Mouse (Mus musculus): ENCODE results near the gene Nrxn3. TPM values are rescaled to one million over a fixed set of nuclear protein-coding genes. Genes with fewer than 3 reads are reported as not detected.

Nrxn3 gene
- polyA plus RNA-seq, 1 experiment from 2014 or later = 88.1 TPM

DNA sequence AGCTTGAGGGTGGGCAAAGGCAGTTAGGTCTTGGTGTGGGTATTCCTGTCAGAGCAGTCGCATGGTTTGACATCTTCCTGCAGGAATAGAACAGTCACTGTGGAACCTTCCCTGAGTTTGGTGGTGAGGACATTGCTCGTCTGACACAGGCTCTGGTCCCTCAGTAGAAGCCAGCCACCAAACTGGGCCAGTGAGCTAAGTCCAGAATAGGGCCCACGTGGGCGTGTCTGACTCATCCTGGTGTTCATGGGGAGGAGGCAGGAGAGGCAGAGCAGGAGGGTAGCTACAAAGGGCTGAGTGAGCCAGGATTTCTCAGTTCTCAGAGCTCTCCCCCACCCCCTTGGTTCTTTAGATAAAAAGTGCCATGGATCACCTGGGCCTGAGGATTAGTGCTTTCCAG is 15.9 kb downstream of the Nrxn3 start:
- H3K9ac ChIP-seq (replicated peaks) = no peak overlapping the region
- no peaks in the 10 kb centered on the region for H3K9me3 ChIP-seq
- ATAC-seq = no peak
- H3K4me3 ChIP-seq (replicated peaks) = no peak overlapping the region
- no peaks in the 10 kb centered on the region for H3K27me3 ChIP-seq
- no peaks in the 10 kb centered on the region for H3K36me3 ChIP-seq
- no peak overlapping the region for H3K27ac ChIP-seq
- H3K4me1 ChIP-seq (replicated peaks) = 0 out of 2 replicates have a peak, but pooled peaks cover 2% of the 10 kb centered on the region
- WGBS = 79% methylated on average over 4 of the region's 4 CpGs
- H3K4me2 ChIP-seq (replicated peaks) = no peak overlapping the region

- no peak overlapping the region for H3K4me3 ChIP-seq (replicated peaks)
- WGBS = 75% methylated on average over 5 of the region's 5 CpGs
- no peak overlapping the region for H3K4me2 ChIP-seq (replicated peaks)
- no peak for ATAC-seq
- no peaks in the 10 kb centered on the region for H3K9me3 ChIP-seq
- no peaks in the 10 kb centered on the region for H3K27me3 ChIP-seq
- H3K4me1 ChIP-seq (replicated peaks) = 0 out of 2 replicates have a peak, but pooled peaks cover 3% of the 10 kb centered on the region
- no peaks in the 10 kb centered on the region for H3K36me3 ChIP-seq
- H3K9ac ChIP-seq (replicated peaks) = no peak overlapping the region
- no peak overlapping the region for H3K27ac ChIP-seq
These were observed 24.1 kb downstream of the Nrxn3 start for GRCm38 (mm10) chr12:88746788-88747187.

DNA sequence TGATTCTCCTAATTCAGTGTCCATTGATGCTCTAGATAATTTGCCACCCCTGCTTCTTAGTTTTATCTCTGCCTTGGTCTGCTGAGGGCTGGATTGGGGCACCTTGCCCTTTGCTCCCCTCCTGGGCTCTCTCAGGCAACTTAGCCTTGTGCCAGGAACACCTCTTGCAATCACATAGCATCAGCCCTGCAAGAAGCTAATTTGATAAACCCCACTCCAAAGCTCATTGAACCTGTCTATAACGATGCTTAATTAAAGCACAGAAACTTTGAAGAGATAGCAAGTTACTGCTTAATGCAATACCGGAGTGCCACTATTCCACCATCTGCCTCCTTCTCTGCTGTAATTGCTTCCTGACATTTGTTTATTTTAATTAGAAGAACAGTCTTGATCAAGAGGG is 42.1 kb downstream of the Nrxn3 start:
- H3K4me3 ChIP-seq (replicated peaks) = no peak overlapping the region
- no peaks in the 10 kb centered on the region for H3K4me1 ChIP-seq (replicated peaks)
- 78% methylated on average over 2 of the region's 2 CpGs for WGBS
- no peak for ATAC-seq
- no peak overlapping the region for H3K4me2 ChIP-seq (replicated peaks)
- H3K27me3 ChIP-seq = no peaks in the 10 kb centered on the region
- H3K9ac ChIP-seq (replicated peaks) = no peak overlapping the region
- H3K9me3 ChIP-seq = no peaks in the 10 kb centered on the region
- H3K36me3 ChIP-seq = no peaks in the 10 kb centered on the region
- no peak overlapping the region for H3K27ac ChIP-seq

DNA sequence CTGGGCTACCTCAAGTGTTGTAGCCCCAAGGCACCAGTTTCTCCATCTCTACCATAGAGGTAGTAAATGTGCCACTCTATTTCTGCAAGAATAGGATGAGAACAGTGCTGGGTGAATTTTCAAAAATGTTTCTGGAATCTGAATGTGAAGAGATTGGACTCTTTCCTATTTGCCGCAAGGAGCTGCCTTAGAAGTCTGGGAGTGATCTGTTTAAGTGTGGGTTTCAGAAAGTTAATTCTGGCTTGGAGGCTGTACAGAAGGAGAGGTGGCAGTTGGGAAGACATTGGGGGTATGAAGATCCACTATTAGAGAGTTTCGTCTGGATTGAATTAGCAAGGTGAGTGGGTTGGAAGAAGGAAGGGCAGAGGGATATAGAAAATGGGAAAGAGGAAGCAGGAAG is 52.0 kb downstream of the Nrxn3 start:
- Histone ChIP-seq H3K27ac (no peak overlapping the region), H3K9me3 (peaks cover 3% of the 10 kb centered on the region; the same call in 1 of the 2 replicates), H3K9ac (replicated peaks) (no peak overlapping the region), H3K4me2 (replicated peaks) (no peak overlapping the region), H3K36me3 (no peaks in the 10 kb centered on the region), H3K4me3 (replicated peaks) (no peak overlapping the region), H3K27me3 (no peaks in the 10 kb centered on the region), H3K4me1 (replicated peaks) (no peaks in the 10 kb centered on the region)
- no peak for ATAC-seq
- WGBS = 91% methylated on average over 2 of the region's 2 CpGs

DNA sequence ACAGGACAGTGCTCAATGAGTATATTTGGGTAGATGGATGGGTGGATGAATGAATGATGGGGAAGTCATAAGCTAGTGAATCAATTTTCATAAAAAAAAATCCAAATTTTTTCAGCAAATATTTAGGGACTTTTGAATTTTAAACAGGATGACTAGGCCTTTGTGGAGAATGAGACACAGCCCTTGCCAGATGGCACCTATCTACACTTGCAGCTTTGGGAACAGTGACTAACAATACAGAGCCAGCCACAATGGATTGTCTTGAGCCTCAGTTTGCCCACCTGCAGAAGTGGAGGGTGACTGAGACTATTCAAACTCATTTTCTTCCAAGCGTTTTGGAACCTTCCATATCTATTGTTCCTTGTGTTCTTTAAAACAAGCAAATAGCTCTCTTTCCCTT is 55.4 kb downstream of the Nrxn3 start:
- no peak overlapping the region for H3K4me3 ChIP-seq (replicated peaks)
- no peaks in the 10 kb centered on the region for H3K27me3 ChIP-seq
- H3K4me2 ChIP-seq (replicated peaks) = no peak overlapping the region
- no peak overlapping the region for H3K9ac ChIP-seq (replicated peaks)
- no peak overlapping the region for H3K27ac ChIP-seq
- H3K9me3 ChIP-seq = no peaks in the 10 kb centered on the region
- no peak for ATAC-seq
- 91% methylated on average over 1 of the region's 1 CpGs for WGBS
- H3K36me3 ChIP-seq = no peaks in the 10 kb centered on the region
- H3K4me1 ChIP-seq (replicated peaks) = 0 out of 2 replicates have a peak, but pooled peaks cover 1% of the 10 kb centered on the region

DNA sequence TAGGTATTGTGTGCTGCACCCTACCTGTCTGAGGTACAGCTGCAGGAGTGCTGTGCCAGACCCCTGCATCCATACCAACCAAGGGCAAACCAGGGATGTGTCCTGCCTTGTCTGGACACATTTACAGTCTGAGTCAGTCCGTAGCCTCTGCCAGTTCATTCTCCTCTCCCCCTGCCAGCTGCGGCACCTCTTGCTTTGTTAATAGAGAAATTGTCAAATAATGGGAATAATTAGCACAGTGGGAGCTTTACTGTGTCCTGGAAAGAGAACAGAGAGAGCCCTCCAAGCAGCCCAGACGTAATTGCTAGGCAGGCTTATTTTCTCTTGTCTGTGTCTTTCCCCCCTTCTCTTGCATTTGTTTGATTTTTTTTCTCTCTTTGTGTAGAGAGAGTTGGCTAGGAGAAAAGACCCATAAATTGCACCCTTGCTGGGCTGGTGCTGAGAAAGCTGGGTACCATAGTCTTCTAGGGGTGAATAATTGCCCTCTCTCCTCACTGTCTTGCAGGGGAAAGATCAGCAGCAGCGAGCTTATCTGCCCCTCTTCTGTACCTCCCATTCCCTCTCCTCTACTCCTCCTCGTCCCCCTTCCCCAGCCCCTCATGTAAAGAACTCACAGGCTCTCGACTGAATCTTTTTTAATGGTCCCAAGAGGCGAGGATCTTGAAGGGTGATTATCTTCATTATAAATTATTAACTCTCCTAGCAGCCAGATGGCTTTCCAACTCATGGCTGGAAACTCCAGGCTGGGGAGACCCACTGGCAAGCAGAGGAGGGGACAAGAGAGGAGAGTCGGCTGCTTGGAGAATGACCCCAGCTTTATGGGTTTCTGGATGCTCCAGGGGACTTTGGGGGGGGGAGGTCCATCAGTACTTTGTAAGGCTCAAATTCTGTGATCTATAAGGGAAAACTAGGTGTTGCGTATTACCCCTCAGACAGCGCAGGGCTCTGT is 61.8 kb downstream of the Nrxn3 start:
- Histone ChIP-seq H3K27me3 (no peaks in the 10 kb centered on the region), H3K9me3 (no peaks in the 10 kb centered on the region), H3K36me3 (no peaks in the 10 kb centered on the region), H3K4me2 (replicated peaks) (peak overlapping the region; percentile 4; the same call in 1 of the 2 replicates), H3K27ac (peak overlapping the region; percentile 70), H3K9ac (replicated peaks) (peak overlapping the region; percentile 28), H3K4me1 (replicated peaks) (peaks cover 21% of the 10 kb centered on the region), H3K4me3 (replicated peaks) (no peak overlapping the region)
- 30% methylated on average over 10 of the region's 10 CpGs for WGBS
- ATAC-seq = peak; percentile 93

GRCm38 (mm10) chr12:88793314-88793713 is 70.6 kb downstream of the Nrxn3 start:
- Histone ChIP-seq H3K9me3 (no peaks in the 10 kb centered on the region), H3K27me3 (no peaks in the 10 kb centered on the region), H3K9ac (replicated peaks) (no peak overlapping the region), H3K27ac (no peak overlapping the region), H3K4me3 (replicated peaks) (no peak overlapping the region), H3K4me1 (replicated peaks) (no peaks in the 10 kb centered on the region), H3K4me2 (replicated peaks) (no peak overlapping the region), H3K36me3 (peaks cover 15% of the 10 kb centered on the region)
- WGBS = 83% methylated on average over 1 of the region's 1 CpGs
- ATAC-seq = no peak

DNA sequence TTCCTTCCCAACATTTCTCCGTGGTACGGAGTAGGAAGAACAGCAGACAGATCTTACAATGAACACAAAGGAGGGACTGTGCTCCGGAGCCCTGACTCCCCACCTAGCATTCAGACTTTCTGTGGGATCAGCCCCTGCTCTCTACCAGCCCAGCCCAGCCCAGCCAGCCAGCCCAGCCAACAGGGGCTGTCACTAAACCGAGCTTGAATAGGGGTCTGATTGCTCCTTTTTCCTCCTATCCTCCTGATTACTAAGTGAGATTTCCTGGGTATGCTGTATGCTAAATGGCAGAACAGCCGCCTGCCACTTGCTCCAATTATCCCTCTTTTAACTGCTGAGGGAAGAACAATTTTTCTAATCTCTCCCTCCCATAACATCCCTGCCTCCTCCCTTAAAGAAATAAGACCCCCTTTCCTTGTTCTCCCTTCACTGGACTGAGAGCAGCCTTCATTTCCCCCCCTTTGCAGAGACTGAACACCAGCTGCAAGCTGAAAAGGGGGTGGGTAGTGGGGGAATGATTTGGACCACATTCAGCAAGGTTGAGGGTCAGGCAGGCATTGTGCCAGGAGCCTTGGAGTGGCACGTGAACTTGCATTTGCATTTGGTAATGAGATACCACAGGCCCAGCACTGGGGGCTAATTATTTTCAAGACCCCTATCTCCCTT is 78.4 kb downstream of the Nrxn3 start:
- ATAC-seq = peak; percentile 96
- Histone ChIP-seq H3K9ac (replicated peaks) (peak overlapping the region; percentile 25; the same call in 1 of the 2 replicates), H3K4me3 (replicated peaks) (no peak overlapping the region)

DNA sequence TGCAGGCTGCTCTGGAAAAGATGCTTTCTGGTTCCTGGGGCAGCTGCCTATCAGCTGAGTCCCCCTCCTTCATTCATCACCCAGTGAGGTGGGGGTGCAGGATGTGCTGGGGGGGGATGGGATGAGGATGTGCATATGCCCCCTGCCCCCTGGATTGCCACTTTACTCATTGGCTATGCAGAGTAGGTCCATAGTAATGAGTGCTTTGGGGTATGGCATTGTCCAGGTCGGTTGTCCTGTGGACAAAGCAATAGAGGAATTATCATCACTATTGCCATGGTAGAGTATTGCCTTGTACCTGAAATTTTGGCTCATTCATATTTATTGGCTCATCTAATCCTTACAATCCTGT is 79.0 kb downstream of the Nrxn3 start:
- H3K36me3 ChIP-seq = no peaks in the 10 kb centered on the region
- no peaks in the 10 kb centered on the region for H3K9me3 ChIP-seq
- H3K27me3 ChIP-seq = no peaks in the 10 kb centered on the region
- no peak overlapping the region for H3K4me2 ChIP-seq (replicated peaks)
- no peak overlapping the region for H3K4me3 ChIP-seq (replicated peaks)
- H3K27ac ChIP-seq = peak overlapping the region; percentile 88
- 7% methylated on average over 1 of the region's 1 CpGs for WGBS
- peaks cover 58% of the 10 kb centered on the region for H3K4me1 ChIP-seq (replicated peaks)
- no peak; the same call in 1 of the 2 replicates for ATAC-seq
- no peak overlapping the region for H3K9ac ChIP-seq (replicated peaks)

More for the DNA sequence above, 78.4 kb downstream of the Nrxn3 start:
- peak overlapping the region; percentile 88 for H3K27ac ChIP-seq
- H3K36me3 ChIP-seq = peaks cover 2% of the 10 kb centered on the region; the same call in 1 of the 2 replicates
- H3K9me3 ChIP-seq = no peaks in the 10 kb centered on the region
- H3K4me1 ChIP-seq (replicated peaks) = peaks cover 58% of the 10 kb centered on the region
- 0% methylated on average over 6 of the region's 6 CpGs for WGBS
- no peaks in the 10 kb centered on the region for H3K27me3 ChIP-seq
- peak overlapping the region; percentile 36 for H3K4me2 ChIP-seq (replicated peaks)

DNA sequence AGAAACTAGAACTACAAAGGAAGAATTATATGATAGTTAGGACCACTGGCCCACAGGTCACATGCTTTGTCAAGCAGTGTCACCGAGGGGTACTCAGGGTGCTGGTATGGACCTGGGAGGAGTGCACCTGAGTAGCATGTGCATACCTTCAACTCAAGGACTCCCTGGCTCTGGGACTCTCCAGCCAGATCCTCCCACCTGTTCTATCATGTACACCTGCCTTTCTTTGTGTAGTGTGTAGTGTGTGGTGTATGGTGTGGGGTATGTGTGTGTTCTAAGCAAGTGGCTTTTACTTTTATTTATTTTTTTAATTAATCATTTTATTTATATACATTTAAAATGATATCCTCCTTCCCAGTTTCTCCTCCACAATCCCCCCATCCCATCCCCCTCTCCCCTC is 86.3 kb downstream of the Nrxn3 start:
- WGBS = 91% methylated on average over 1 of the region's 1 CpGs
- no peak overlapping the region for H3K4me3 ChIP-seq (replicated peaks)
- H3K4me2 ChIP-seq (replicated peaks) = no peak overlapping the region
- peaks cover 22% of the 10 kb centered on the region for H3K4me1 ChIP-seq (replicated peaks)
- H3K9me3 ChIP-seq = no peaks in the 10 kb centered on the region
- no peaks in the 10 kb centered on the region for H3K27me3 ChIP-seq
- H3K9ac ChIP-seq (replicated peaks) = no peak overlapping the region
- no peak for ATAC-seq
- no peak overlapping the region for H3K27ac ChIP-seq
- no peaks in the 10 kb centered on the region for H3K36me3 ChIP-seq

DNA sequence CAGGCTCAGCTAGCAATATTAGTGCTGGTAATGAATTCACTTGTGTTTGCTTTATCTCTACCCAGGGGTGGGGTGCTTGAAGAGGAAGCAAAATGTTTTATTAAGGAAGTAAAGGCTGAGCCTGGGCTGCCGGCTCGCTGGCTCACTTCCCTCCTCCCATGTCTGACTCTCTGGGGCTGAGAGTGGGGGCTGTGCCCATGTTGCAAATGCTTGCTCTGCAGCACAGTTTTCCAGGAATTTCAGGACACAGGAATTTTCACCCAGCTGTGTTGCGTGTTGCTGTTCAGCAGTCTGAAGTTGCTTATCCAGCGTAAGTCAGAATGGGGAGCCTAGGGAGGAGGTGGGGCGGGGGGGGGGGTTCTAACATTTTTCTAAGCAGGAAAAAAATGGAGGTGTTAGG is 89.5 kb downstream of the Nrxn3 start:
- H3K4me1 ChIP-seq (replicated peaks) = peaks cover 8% of the 10 kb centered on the region
- H3K9me3 ChIP-seq = no peaks in the 10 kb centered on the region
- no peak overlapping the region for H3K4me2 ChIP-seq (replicated peaks)
- H3K36me3 ChIP-seq = no peaks in the 10 kb centered on the region
- no peak overlapping the region for H3K9ac ChIP-seq (replicated peaks)
- peak; percentile 85 for ATAC-seq
- no peaks in the 10 kb centered on the region for H3K27me3 ChIP-seq
- no peak overlapping the region for H3K4me3 ChIP-seq (replicated peaks)
- H3K27ac ChIP-seq = peak overlapping the region; percentile 56; the same call in 1 of the 2 replicates
- WGBS = 58% methylated on average over 5 of the region's 5 CpGs

GRCm38 (mm10) chr12:88816865-88817264 is 94.2 kb downstream of the Nrxn3 start:
- Histone ChIP-seq H3K27ac (no peak overlapping the region), H3K4me1 (replicated peaks) (peaks cover 32% of the 10 kb centered on the region), H3K36me3 (no peaks in the 10 kb centered on the region), H3K4me2 (replicated peaks) (no peak overlapping the region), H3K27me3 (no peaks in the 10 kb centered on the region), H3K9me3 (no peaks in the 10 kb centered on the region), H3K9ac (replicated peaks) (no peak overlapping the region), H3K4me3 (replicated peaks) (no peak overlapping the region)
- ATAC-seq = no peak
- 86% methylated on average over 5 of the region's 5 CpGs for WGBS
